Mouse (Mus musculus) neutrophil, adult 5-6 weeks (primary cell): Measurements from ENCODE around the gene Prph2. TPM values are rescaled to one million over a fixed set of nuclear protein-coding genes. Genes with fewer than 3 reads are reported as not detected.

Source experiments
- ATAC-seq: fragments of 151-379, 151-347 bp; 2 replicates; pipeline ENCODE4 v1.8.0; 2017; ENCODE audit warnings: mild to moderate bottlenecking, moderate TSS enrichment; ENCODE audit not compliant: insufficient number of reproducible peaks, poor library complexity, low FRiP score, severe bottlenecking; ENCODE audit errors: extremely low read depth
- total RNA-seq: library from RNA; stranded (forward); fragments of 200-1000 nt; gene quantifications from 2 replicates; pipeline ENCODE4 v1.2.3, GENCODE M21; 2017

The Prph2 gene
- total RNA-seq, 1 experiment from 2014 or later, result not detected

- no peak for ATAC-seq
Observed at GRCm38 (mm10) chr17:46940461-46940860, 30.2 kb downstream of the Prph2 start.

DNA sequence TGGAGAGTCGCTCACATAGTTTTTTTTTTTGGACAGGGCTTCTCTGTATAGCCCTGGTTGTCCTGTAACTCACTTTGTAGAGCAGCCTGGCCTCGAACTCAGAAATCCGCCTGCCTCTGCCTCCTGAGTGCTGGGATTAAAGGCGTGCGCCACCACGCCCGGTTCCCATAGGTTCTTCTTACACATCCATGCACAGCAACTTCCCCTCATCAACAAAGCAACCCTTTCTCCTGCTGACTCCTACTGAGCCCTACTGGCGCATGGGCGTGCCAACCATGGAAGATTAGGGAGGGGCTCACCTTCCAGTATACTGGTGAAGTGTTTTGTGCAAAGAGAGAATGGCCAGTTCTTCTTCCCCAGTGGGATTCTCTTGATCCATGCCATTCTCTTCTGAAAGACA, 32.2 kb downstream of the Prph2 start:
- no peak for ATAC-seq

DNA sequence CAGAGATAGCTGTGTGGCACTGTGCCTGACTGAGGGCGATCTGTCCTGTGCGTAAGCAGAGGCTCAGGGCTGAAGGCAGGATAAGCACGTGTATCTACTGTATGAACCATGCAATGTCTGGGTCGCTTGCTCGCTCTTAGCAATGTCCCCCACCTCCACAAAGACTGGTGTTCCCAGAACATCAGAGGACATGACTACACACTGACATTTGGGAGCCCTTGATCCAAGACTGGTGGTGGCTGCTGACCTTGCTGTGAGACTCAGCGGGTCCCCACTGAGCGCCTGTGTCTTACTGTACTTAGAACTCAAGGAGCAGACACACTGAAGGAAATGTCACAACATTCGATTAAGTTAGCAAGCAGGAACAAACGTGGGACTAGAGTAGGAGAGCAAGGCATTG, 36.0 kb downstream of the Prph2 start:
- no peak for ATAC-seq

DNA sequence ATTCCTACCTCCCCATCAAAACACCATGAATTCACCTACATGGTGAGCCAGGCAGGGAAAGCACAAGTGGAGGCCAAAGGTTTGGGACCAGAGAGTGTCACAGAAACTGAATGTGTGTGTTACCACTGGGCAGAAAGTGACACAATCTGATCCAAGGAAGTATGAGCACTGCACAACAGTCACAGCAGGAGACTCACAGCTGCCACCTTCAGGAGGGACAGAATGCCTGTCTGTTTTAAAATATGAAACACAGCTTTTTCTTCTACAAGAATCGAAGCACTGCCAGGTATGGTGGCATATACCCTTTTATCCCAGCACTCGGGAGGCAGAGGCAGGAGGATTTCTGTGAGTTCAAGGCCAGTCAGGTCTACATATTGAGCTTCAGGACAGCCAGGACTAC, 47.8 kb downstream of the Prph2 start:
- ATAC-seq, result no peak

- no peak for ATAC-seq
Observed at GRCm38 (mm10) chr17:46960216-46960615, 50.0 kb downstream of the Prph2 start.

GRCm38 (mm10) chr17:46962153-46962552, 51.9 kb downstream of the Prph2 start:
- ATAC-seq, result no peak

DNA sequence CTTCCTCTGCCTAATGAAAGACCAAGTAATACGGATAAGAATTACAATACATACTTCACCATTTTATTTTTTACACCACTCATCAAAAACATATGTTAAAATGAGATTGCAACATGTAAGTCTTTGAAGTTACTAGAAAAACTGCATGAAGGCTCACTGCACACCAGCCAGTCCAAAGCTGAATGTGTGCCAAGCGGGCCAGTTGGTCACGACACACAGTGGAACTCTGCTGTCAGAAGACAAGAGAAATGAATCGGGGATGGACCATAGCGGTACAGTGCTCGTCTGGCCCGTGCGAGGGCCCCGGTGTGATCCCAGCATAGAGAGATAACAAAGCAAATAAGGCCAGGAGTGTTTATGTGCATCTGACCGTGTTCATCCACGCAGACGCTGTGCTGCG, 52.9 kb downstream of the Prph2 start:
- ATAC-seq, result no peak

GRCm38 (mm10) chr17:46966892-46967291, 56.6 kb downstream of the Prph2 start:
- ATAC-seq, result peak; percentile 33; the same call in 1 of the 2 replicates

DNA sequence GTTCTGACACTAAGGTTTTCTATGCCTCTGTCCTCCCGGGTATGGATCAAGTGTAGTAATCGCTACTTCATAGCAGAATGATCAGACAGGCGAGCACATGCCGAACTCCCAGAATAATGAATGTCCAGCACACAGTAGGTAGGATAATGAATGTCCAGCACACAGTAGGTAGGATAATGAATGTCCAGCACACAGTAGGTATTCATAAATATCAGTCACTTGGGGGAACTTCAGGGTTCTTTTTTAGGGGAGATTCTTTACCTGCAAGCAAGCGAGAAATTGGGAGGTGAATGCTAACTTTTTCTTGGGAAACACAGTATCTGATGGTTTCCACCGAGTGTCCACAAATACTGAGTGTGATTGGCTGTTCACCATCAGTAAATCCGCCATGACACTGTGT, 62.3 kb downstream of the Prph2 start:
- no peak for ATAC-seq

Other genes with a start within 250 kb of the Prph2 start
- gene Rrp36, start 236.1 kb upstream of the Prph2 start, total RNA-seq, result 33.6 and 34.3 TPM in 2 replicates
- gene Mea1, start 231.7 kb upstream of the Prph2 start, total RNA-seq, result 62.5 and 68.0 TPM in 2 replicates
- 26.7 and 26.9 TPM in 2 replicates for gene Klhdc3, start 229.5 kb upstream of the Prph2 start, total RNA-seq
- 28.6 and 32.7 TPM in 2 replicates for gene Ppp2r5d, start 205.3 kb upstream of the Prph2 start, total RNA-seq
- 16.5 and 17.7 TPM in 2 replicates for gene Pex6, start 199.0 kb upstream of the Prph2 start, total RNA-seq
- gene Gnmt, start 181.3 kb upstream of the Prph2 start, total RNA-seq, result 1.3 and 1.5 TPM in 2 replicates
- gene Cnpy3, start 158.2 kb upstream of the Prph2 start, total RNA-seq, result 104 and 105 TPM in 2 replicates
- 0.35 and 0.74 TPM in 2 replicates for gene Ptcra, start 146.7 kb upstream of the Prph2 start, total RNA-seq
- gene 2310039H08Rik, start 137.8 kb upstream of the Prph2 start, total RNA-seq, result 4.8 and 5.6 TPM in 2 replicates
- 61.3 and 62.4 TPM in 2 replicates for gene Rpl7l1, start 127.8 kb upstream of the Prph2 start, total RNA-seq
- 41.3 and 43.6 TPM in 2 replicates for gene Bicral, start 52.0 kb upstream of the Prph2 start, total RNA-seq
- 14.8 and 20.4 TPM in 2 replicates for gene Tbcc, start 19.8 kb upstream of the Prph2 start, total RNA-seq
- 69.0 and 70.2 TPM in 2 replicates for gene Ubr2, start 100.1 kb downstream of the Prph2 start, total RNA-seq